Mouse (Mus musculus): ENCODE data around the gene AU022751.

The AU022751 gene

DNA sequence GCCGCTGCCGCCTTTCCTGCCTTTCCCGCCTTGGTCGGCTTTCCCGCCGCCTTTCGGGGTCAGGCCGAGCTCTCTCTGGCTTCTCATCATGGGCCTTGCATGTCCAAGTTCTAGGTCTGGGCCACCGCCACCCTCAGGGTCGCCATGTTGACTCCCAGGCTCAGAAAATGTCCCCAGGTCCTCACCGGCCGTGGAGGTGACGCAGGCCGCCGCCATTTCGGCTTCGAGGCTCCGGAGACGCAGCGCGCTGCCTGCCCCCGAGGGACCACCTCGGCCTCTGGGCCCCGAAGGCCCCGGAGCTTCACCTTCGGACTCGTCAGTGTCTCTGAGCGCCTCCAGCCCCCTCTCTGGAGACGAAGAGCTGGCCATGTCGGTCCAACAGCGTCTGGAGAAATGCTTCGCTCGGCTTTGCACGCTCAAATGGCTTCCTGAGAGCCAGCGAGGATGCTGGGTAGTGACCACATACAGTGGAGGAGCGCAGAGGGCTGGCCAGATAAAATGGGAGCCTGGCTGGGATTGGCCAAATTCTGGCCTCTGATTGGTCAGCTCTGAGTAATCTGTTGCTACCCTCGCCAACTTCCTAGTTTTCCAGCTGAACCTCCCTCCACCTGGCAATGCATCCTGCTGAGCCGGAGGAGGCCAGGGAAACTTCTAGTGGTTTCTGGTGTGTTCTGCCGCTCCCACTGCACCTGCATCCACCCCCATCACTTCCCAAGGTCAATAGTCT lies at the start of gene AU022751:
Gene AU022751 (minus strand): TSS at position 466 of the 727 bp plus-strand sequence.
- DNase-seq (ENCODE audit: low spot score in 2 of 2), result no peak

DNA sequence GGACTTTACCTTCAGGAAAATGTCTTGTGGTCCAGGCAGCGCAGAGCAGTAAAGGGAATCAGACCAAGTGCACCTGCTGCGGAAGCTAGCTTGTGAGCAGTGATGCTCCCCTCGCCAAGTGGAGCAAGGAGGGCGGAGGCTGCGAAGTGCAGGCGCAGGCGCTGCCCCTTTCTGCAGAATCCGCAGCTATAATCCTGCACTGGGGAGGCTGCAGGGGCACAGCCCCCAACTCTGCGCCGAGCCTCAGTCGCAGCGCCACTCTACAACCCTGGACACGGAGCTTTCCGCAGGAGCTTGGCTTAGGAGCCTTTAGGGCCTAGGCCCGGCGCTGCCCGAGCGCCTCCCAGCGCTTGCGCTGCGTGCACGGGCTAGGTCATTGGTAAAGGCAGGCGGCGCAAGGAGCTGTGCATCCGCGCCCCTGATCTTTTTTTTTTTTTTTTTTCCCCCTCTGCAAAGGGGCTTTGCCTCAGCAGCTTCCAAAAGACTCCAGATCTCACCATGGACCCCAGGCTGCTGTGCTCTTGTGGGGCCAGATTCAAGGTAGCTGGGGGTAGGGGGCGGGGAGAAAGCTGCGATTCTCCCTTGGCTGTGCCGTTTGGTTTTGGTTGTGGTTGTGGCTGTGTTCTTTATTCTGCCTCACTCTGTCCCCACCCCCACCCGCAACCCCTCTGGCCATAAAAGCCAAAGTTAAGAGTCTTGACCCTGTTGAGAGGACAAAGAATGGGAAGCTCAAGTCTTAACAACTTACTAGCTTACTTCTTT lies 9.0 kb upstream of the AU022751 start:
- peak; percentile 44 to 52 for DNase-seq (ENCODE audit: low spot score in 2 of 2)

DNA sequence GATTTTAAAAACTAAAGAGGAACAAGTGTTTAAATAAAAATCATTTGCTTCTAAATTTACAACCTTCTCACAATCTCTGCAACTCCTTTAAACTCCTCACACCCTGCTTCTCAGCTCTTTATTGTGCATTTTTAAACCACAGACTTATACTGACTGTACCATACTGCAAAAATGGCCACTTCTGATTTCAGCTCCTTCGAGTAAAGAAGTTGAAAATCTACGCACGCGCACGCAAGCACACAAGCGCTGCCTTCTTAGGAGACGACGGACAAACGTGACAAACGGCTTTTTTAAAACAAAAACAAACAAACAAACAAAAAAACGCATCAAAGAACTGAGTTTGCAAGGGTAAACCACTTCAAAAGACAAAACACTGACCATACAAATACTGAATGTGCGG lies 8.3 kb upstream of the AU022751 start:
- DNase-seq (ENCODE audit: low spot score in 2 of 2), result peak in 1 of 2 experiments; percentile 27

DNA sequence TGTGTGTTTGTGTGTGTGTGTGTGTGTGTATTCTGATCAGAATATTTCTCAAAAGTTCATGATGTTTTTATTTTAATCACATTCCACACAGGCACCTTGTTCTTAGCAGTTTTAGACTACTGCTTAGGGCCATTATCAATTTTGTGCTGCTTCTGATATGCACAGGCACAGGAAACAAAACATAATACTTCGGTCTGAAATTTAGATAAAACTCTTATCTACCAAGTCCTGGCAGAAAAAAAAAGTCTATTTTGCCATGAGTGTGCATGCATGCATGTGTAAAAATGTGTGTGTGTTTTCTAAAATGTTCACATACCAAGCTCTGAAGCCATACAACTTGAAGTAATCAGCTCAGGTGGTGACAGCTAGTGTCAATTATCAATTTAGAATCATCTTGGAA lies 21.7 kb downstream of the AU022751 start:
- DNase-seq (ENCODE audit: low spot score in 2 of 2), result no peak

DNA sequence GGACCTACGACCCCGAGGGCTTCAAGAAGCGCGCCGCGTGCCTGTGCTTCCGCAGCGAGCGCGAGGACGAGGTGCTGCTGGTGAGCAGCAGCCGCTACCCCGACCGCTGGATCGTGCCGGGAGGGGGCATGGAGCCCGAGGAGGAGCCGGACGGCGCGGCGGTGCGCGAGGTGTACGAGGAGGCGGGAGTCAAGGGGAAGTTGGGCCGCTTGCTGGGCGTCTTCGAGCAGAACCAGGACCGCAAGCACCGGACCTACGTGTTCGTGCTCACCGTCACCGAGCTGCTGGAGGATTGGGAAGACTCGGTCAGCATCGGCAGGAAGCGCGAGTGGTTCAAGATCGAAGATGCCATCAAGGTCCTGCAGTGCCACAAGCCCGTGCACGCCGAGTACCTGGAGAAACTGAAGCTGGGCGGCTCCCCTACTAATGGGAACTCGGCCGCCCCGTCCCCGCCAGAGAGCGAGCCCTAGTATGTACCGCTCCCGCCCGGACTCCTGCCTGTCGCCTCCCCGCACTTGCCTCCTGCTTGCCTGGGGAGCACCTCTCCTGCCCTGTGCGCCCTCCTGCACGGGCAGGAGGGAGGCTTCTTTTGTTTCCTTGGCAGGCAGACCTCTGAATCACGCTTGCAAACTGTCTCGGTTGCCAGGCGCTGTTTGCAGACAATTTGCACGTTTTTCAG lies 35.1 kb downstream of the AU022751 start:
- DNase-seq (ENCODE audit: low spot score in 2 of 2), result peak in 1 of 2 experiments; percentile 21

DNA sequence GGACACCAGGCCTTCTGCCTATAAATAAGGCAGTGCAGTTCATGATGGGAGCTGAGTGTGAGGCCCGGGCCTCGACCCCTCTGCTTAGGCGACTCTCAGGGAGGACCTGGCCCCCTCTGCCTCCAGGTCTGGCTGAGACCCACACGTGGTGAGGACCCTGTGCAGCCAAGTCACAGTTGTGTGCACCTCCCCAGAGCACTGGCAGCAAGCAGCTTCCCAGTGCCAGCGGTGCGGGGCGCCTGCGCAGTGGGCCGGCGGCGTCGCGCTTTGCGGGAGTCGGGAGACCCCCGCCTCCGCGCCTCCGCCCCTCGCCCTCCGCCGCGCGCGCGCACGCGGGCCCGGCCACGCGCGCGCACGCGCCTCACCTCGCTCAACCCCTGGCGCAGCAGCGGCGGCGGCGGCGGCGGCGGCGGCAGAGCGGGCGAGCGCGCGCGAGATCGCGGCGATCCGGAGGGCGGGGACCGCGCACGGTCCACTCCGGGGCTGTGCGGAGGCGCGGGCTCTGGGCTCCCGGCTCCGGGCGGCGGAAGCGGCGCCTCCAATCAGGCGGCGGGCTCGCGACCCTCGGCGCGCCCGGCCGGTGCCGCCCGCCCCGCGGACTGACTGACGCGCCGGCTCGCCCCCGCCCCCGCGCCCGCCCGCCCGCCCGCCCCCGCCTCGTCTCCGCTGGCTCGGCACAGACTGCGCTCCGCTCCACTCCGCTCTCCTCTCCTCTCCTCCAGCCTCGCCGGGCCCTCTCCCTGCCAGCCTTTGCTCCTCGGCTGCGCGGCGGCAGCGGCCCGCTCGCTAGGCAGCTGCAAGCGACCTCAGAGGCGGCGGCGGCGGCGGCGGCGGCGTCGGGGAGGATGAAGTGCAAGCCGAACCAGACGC lies 35.9 kb downstream of the AU022751 start, which contains the start of gene Nudt11:
Gene Nudt11 (plus strand): TSS at position 388 of the 870 bp plus-strand sequence.
- peak in 1 of 2 experiments; percentile 7 for DNase-seq (ENCODE audit: low spot score in 2 of 2)
